Mouse (Mus musculus) lung, adult 2 months (tissue): ENCODE results near the gene Osgin1.

Experiments used
- CTCF ChIP-seq: fragments of 200-500 bp; IDR thresholded peaks from 2 replicates; pipeline ENCODE4 v1.5.1; 2011; ENCODE audit warnings: mild to moderate bottlenecking, low read length, control low read depth; ENCODE audit not compliant: insufficient read depth
- POLR2A ChIP-seq: fragments of 200-500 bp; IDR thresholded peaks from 2 replicates; pipeline ENCODE4 v1.6.1; 2011; ENCODE audit warnings: low read depth, mild to moderate bottlenecking, control low read depth, low read length, borderline replicate concordance; ENCODE audit errors: extremely low read depth

DNA sequence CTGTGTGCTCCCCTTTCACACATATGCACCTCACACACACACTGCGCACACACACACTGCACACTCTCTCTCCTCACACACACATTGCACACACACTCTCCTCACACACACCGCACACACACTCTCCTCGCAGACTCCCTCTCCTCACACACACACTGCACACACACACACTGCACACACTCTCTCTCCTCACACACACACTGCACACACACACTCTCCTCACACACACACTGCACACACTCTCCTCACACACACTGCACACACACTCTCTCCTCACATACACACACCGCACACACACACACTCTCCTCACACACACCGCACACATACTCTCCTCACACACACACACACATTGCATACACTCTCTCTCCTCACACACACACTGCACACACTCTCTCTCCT, 29.3 kb upstream of the Osgin1 start:
- TF ChIP-seq POLR2A, result no peak
- no peak for TF ChIP-seq CTCF
